Mouse (Mus musculus) mesoderm, embryonic 11.5 days (tissue): ENCODE data around the gene Hectd1.
A peak's percentile ranks its signal among the peaks of the same experiment; 100 is the strongest.

ENCODE experiments used
- DNase-seq: peaks from one replicate; pipeline ENCODE4 v3.0.0-alpha.2; 2012; ENCODE audit warnings: low read depth, low spot score

The Hectd1 gene

DNA sequence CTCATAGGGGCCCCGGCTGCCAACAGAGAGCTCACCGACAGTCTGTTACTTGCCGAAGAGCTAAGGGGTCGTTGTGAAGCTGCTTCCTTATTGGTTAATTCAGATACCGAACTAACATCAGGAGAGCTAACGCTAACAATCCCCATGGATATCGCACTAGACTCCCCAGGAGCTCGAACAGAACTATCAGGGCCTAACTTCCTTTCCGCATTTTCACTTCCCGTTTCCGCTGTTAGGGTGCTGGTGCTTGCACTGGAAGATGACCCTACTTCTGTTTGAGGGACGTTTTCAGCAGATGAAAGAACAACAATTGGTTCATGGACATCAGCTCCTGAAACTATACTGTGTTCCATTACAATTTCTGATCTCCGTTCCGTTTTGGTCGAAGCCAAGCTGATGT is 60.6 kb downstream of the Hectd1 start:
- DNase-seq, result no peak

DNA sequence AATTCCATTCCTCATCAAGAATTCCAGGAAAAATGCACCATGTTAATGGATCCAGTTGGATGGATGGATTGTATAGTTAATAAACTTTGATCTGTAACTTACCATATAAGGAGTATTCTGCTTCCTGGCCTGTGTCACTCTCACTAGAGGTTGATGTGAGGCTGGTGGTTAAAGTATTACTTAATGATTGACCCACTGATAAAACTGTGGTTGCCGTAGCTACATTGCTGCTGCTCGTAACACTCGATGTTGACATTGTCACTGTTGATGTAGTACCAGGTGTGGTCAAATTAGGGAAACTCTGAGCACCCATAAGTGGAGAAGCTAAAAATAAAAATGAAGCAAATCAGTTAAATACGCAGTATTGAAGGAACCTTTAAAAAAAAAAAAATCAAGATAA is 61.9 kb downstream of the Hectd1 start:
- no peak for DNase-seq

DNA sequence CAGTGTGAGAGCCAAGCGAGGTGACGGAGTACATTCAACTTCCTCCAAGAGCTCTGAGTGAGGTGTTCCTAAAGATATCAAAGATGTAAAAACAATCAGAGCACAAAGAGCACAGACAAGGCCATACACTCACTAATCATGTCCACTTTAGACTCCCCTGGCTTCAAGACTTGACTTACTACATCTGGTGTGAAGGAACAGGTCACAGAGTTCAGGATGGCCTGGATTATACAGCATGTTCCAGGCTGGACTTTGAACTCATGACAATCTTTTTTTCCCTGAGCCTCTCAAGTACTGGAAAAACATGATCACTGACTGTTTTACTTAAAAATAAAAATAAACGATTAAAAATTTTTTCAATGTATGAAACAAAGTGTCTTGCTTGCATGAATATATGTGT is 70.0 kb downstream of the Hectd1 start:
- no peak for DNase-seq

DNA sequence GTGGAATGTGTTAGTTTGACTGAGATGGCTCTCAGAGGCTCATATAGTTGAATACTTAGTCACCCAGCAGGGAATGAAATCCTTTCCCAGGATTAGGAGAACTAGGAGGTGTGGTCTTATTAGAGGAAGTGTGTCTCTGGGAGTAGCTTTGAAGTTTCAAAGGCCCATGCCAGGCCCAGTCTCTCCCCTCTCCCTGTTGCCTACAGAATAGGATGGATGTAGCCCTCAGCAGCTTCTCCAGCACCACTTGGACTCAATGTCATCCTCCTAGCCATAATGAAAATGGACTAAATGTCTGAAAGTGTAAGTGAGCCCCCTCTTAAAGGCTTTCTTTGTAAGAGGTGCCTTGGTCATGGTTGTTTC is 72.8 kb downstream of the Hectd1 start:
- no peak for DNase-seq

DNA sequence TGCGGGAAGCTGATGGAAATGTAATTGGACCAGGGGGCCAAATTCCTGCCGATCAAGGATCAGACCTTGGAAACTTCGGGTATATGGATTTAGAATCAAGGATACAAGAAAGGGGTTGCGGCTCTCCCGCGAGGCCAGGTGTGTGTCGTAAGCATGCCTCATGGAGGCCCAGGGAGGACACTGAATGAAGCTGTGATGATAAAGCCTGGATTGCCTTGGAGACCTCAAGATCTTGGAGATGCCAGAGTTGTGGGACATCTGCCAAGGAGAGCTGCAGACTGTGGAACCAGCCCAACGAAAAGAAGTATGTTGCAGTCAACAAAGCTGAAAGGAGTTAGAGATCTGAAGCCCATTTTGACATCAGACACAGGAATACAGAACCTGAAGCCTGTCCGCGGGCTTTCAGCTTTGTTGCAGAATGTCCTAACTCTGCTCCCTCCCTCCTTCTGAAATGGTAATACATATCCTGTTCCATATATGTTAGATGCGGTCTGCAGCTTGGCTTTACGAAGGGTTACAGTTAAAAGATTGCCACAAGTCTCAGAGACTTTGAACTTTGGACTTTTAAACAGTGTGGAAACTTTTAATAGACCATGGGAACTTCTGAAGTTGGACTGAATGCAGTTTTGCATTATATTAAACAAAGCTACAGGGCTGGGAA is 73.3 kb downstream of the Hectd1 start:
- no peak for DNase-seq

DNA sequence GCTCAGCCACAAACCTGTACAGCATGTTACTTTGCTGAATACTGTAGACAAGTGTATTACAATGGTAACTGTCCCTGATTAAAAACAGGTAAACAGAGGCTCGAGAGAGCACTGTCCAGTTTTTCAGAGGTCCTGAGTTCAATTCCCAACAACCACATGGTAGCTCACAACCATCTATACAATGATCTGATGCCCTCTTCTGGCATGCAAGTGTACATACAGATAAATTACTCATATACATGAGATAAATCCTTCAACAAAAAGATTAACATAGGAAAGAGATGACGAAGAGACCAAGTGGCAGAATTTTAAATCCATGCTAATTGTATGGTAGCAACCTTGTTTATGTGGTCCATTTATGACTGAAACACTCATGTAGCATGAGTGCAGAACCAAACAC is 82.0 kb downstream of the Hectd1 start:
- no peak for DNase-seq

DNA sequence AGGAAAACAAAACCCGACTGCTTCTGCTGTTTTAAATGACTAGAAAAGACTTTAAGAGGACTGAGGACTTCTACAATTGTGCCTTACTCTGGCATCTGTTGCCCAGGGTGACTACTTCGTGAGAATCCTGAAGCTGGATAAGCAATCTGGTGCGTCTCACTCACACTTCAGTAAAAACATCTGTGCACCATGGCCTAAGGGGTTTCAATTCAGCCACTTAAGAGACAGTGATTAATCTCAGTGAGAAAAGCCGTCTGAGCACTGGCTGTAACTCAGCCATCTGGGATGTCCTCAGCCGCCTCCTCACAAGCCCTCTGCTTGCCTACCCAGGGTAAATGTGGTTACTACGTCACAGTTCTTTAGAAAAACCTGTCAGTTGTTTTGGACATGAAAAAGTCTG is 84.4 kb downstream of the Hectd1 start:
- DNase-seq, result peak; percentile 66

DNA sequence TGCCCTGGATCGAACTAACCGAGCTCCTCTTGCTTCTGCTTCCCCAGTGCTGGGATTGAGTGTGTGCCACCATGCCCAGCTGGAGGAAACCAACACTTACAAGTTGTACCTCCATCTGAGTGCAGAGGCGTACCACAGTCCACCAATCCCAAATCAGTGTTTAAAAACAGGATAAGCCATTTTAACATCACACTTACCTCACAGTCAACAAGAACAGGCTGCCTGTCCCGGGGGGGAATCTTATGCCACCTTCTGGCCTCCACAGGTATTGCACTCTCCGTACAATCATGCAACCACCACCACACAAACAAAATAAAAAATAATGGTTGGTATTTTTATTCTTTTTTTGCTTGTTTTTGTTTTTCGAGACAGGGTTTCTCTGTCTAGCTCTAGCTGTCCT is 87.6 kb downstream of the Hectd1 start:
- peak; percentile 20 for DNase-seq

DNA sequence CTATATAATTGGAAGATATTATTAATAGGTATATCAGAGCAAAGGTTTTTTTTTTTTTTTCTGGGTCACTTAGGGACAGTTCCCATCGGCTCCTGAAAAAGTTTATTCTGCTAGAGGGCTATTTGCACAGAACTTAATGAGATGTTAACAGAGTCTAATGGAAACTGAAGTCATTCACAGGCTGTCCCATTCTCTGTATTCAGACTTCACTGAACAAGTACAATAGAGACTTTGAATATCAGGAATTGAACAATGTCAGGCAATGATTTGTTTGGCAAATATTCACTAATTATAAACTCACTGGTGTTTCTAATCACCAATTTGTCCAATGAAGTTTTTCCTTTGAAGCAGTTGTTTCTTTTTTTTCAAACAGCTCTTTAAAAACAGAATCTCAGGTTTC is 92.5 kb downstream of the Hectd1 start:
- DNase-seq, result no peak

DNA sequence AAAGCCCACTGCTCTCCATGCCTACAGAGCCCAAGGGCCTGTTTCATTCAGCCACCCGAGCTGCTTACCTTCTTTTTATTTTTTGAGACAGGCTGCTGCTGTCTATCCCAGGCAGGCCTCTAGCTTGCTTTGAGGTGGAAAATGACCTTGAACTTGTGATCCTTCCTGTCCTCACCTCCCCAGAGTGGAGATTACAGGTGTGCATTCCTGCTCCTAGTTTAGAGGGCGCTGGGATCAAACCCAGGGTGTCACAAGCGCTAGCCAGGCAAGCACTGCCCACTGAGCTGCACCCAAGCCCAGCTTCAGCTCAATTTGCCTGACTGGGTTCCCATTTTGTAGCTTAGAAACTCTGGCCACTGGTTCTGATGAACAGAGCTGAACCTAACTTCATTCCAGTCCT is 93.0 kb downstream of the Hectd1 start:
- DNase-seq, result no peak

DNA sequence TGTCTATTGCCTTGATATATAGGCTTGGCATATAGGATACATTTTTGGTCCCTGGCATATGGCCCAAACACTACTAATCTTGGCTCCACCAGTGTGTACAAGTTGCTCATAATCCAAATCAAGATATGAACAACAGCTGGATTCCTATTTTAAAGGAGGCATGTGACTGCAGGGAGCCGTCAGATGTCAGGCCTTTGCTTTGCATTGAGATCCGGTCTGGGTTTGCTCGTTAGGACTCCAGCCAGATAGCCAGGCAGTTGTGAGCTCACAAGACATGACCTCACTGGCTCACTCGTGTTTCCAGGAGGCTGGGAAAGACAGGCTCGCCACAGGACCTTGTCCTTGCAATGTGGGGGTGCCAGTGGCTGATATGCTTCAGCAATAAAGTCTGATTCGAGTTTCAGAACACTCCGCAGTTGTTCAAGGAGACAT is 93.5 kb downstream of the Hectd1 start:
- no peak for DNase-seq

DNA sequence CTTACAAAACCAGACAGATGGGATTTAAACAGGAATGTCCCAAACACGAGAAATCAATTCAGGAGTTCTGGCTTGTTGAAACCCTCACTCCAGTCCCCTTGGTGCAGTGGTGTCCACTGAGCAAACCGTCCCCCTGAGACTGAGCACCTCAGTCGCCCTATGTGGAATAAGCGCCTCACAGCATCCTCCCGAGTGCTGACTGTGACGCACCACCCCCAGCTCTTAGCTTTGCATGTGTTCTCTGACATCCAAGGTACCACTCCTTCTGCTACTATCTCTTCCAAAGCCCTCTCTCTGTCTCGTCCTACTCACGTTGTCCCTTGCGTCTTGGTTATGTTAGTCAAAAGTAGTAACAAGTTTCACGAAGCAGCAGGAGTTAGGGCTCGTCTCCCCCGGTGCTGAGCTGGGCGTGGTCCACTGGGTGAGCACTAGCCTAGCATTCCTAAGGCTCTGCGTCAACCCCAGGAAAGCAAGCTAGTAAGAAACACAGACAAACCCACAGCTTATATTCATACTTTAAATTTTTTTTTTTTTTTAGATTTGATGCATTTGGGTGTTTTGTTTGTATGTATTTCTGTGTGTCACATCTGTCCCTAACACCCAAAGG is 94.6 kb downstream of the Hectd1 start:
- DNase-seq, result no peak

DNA sequence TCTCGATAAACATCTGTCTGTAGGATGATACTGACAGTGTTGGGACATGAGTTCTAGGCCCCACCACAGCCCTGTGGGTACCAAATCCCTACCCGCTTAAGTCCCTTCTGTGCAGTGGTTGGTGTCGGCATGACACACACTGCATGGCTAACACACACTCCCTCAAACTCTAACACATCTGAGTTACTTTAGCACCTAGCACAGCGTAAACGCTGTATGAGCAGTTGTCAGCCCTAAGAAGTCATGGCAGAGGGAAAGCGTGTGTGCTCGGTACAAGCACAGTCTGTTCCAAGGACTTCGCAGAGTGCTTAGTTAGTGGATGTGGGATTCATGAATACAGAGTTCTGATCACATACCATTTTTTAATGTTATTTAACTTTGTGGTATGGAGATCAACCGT is 99.5 kb downstream of the Hectd1 start:
- no peak for DNase-seq

DNA sequence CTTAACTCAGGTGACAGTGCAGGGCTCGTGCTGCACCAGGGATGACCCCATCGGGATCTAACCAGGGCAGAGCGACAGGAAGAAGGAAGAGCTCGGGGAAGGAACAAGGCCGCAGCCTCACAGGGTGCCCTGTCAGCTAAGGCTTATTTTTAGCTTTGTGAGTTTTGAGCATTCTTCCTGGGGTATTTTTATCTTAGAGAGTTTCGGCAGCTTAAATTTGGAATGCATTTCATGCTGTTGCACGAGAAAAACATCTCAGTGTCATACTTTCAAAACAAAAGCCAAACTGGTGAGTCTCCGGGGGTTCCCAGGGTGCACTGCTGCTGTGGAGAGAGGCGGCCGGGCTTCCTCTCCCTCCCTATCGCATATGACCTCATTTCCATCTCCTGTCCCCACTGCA is 100.3 kb downstream of the Hectd1 start:
- DNase-seq, result no peak

DNA sequence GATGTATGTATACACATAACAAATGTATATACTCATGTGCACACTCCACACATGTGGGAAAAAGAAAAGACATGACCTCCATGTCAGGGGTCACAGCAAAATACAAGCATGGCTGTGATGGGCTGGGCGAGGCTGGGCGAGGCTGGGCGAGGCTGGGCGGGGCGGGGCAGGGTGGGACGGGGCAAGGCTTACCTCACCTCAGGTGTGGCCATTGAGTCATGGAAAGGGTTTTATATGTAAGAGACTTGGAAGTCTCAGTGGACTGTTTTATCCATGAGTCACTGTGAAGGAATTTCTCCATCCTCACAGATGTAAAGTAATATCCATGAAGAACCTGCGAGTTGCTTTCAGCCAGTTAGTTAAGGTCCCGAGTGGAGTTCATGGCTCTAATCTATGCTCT is 107.5 kb downstream of the Hectd1 start:
- no peak for DNase-seq

DNA sequence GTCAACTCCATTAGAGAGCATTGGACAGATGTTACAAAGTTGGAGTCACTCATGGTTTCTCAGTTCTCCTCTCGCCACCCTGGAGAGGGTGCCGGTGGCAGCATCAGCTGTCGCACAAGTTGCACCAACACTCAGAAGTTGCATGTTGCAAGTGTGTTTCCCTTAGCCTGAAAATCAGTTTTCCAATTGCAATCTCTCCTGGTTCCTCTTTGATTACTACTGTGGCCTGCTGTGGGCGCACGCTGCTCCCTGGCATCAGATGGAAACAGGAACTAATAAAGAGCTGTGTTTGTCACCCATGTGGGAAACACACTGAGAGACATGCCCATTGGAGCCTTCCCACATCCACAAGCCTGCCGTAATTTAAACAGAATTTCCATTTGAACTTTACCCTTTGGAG is 110.7 kb downstream of the Hectd1 start:
- DNase-seq, result no peak

DNA sequence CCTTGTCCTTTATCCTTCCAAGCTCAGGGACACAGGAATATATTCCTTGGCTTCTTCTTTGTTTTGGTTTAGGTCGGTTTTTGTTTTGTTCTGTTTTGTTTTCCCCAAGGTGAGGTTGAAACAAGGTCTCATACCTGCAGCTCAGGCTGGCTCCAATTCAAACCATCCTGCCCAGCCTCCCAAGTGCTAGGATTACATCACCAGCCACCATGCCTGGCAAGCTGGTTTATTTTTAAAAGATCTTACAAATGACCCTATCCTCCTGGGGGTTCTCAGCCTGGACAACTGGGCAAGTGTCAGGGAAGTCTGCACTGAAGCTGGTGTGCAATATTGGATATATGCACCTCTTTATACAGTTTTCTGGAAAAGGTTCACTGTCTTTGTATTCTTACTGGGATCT is 116.7 kb downstream of the Hectd1 start:
- DNase-seq, result no peak

DNA sequence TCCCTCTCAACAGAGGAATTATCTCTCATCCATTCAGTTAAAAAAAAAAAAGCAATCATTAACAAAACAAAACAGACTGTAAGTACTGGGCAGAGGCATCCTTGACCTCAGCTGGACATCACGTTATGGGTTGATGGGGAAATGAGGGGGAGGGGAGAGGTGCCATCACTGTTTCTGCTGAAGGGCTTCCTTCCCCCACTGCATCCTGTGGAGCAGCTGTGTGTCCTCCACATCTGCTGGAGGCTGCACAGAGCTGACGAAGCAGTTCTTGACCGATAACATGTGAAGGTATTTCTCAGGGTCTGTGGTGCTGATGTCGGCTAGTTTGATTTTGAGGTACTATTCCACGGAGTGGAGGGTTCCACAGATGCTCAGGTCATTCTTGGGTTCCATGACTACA is 119.2 kb downstream of the Hectd1 start:
- no peak for DNase-seq

DNA sequence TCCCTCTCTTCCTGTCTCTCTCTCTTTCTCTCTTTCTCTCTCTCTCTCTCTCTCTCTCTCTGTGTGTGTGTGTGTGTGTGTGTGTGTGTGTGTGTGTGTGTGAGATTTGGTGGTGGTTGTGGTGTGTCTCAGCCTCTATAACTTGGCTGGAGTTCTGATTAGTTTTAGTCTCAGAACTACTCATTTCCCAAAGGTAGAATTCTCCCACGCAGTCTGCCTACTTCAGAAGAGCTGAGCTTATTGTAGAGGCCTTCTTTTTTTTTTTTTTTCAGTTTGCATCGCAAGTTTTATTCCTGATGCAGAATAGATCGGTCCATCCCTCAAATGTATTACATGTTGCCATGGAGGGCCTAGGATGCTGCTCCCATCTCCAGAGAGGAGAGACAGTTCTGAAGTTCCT is 119.6 kb downstream of the Hectd1 start:
- DNase-seq, result no peak

DNA sequence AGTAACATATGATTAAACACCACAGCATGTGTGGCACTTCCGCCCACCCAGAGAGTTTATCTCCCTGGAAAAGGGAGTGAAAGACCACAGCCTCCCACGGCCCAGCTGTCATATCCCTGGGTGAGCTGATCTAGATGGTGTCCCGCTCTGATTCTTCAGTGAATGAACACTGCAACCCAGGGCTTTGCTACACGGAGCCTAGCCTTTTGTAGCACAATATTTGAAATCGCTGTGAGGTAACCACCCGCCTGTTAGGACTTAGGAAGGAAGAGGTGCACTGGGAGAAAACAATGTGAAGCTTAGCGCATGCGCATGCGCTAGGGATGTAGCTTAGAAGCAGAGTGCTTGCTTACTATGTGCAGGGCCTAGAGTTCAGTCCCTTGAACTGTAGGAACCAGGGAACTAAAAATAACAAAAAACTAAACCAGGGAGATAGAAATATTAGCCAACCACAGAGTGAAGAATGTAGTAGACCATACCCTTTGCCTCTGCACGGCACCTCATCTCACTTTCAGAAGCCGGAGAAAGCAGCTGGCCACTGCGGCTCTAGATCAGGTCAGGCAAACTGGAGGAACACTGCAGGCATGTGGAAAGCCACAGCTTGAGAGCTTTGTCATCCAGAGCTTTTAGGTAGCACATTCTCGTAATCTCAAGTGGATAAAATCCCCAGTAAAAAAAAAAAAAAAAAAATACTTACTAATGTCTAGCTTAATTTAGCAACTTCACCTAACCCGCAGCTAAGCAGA is 120.2 kb downstream of the Hectd1 start:
- DNase-seq, result no peak

DNA sequence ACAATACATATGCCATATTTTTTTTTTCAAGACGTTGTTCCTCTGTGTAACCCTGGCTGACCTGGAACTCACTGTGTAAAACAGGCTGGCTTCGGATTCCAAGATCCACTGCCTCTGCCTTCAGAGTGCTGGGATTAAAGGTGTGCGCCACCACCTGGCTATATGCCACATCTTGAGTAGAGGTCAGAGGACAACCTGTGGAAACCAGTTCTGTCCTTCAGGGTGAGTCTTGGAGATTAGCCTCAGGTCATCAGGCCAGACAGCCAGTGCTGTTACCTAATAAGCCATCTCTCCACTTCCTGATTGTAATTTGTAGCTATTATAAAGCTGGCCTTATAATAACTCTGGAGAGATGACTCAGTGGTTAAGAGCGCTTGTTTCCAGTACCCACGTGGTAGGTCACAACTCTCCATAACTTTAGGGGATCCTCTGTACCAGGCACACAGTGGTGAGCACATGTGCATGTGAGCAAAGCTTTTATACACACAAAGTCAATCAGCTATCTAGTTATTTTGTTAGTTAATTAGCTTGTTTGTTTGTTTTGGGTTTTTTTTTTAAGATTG is 122.6 kb downstream of the Hectd1 start:
- DNase-seq, result no peak

DNA sequence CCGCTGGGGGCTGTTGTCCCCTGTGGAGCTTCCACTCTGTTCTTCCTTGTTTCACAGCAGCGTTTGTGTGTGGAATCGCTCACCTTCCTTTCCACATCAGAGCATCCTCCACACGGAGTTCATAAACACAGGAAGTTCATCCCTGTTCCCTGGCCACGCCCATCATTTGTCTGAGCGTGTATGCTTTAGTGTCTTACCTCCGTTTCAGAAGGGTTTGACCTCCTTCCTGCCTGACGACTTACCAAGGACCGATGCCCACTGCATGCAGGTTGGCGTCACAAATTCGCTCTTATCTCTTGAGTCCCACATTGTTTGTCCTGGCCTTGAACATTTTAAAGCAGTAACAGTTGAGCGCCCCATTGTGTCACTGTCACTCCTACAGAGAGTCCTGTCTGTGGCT is 123.6 kb downstream of the Hectd1 start:
- DNase-seq, result no peak

DNA sequence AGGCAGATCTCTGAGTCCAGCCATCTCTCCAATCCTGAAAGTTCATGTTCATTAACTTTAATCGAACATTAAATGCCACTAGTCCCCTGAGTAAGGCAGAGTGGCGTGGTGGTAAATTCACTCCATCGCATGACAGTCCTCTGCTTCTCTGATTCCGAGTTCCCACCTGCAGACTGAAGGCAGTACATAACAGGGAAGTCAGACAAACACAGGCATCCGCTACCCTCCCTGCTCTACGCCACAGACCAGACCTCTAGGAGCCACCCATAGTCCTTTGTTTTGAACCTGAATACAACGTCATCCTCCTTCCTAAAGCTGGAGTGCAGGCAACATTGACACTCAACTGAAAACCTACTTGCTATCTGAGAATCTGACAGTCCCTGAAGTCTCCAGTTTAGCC is 124.8 kb downstream of the Hectd1 start:
- no peak for DNase-seq
